Mouse (Mus musculus) stomach, embryonic 16.5 days (tissue): ENCODE data around the gene Gabpb1. TPM values are rescaled to one million over a fixed set of nuclear protein-coding genes. Genes with fewer than 3 reads are reported as not detected.

Experiments
- ATAC-seq: fragments of 200-750 bp; cut with Nextera tagmentation; 2 replicates; pipeline ENCODE4 v1.8.0; 2017; ENCODE audit warnings: moderate number of reproducible peaks, moderate TSS enrichment; ENCODE audit not compliant: insufficient read depth, low FRiP score
- H3K27ac ChIP-seq: fragments of 300-500 bp; sonication (generic); 2 replicates; pipeline ENCODE4 v1.5.1; 2014; ENCODE audit warnings: low read length
- H3K27me3 ChIP-seq: fragments of 300-500 bp; sonication (generic); 2 replicates; pipeline ENCODE4 v1.6.1; 2014; ENCODE audit warnings: low read length, control low read depth, mixed read lengths; ENCODE audit not compliant: control insufficient read depth, insufficient read depth
- H3K36me3 ChIP-seq: fragments of 300-500 bp; sonication (generic); 2 replicates; pipeline ENCODE4 v1.6.1; 2014; ENCODE audit warnings: low read length; ENCODE audit not compliant: control insufficient read depth, insufficient read depth
- H3K4me1 ChIP-seq: fragments of 300-500 bp; sonication (generic); 2 replicates; pipeline ENCODE4 v1.6.1; 2014; ENCODE audit warnings: low read length, control low read depth, mixed read lengths; ENCODE audit not compliant: control insufficient read depth, insufficient read depth
- H3K4me2 ChIP-seq: fragments of 300-500 bp; sonication (generic); 2 replicates; pipeline ENCODE4 v1.6.1; 2014; ENCODE audit warnings: low read depth, low read length, mixed read lengths
- H3K4me3 ChIP-seq: fragments of 300-500 bp; sonication (generic); replicated peaks from 2 replicates; pipeline ENCODE4 v1.5.1; 2014; ENCODE audit warnings: mild to moderate bottlenecking, low read length
- H3K9ac ChIP-seq: fragments of 300-500 bp; sonication (generic); 2 replicates; pipeline ENCODE4 v1.6.1; 2014; ENCODE audit warnings: low read length
- H3K9me3 ChIP-seq: fragments of 300-500 bp; sonication (generic); replicated peaks from 2 replicates; pipeline ENCODE4 v1.6.1; 2016; ENCODE audit warnings: low read length, control low read depth; ENCODE audit not compliant: control insufficient read depth
- WGBS: fragments of 180-500 bp; shearing (Covaris S2); extraction: QIAGEN DNeasy Blood & Tissue Kit; methylation state at CpG from one replicate; pipeline ENCODE4 v1.1.7; 2014; 5-methylcytosine and 5-hydroxymethylcytosine counted together
- polyA plus RNA-seq: library from polyadenylated mRNA; unstranded; fragments of >200 nt; fragmentation: Nextera tagmentation; extraction: Ambion mirVana; gene quantifications from 2 replicates; pipeline ENCODE4 v1.2.1, GENCODE M21; 2015

Gabpb1 gene
- polyA plus RNA-seq, result 36.5 and 39.8 TPM in 2 replicates

DNA sequence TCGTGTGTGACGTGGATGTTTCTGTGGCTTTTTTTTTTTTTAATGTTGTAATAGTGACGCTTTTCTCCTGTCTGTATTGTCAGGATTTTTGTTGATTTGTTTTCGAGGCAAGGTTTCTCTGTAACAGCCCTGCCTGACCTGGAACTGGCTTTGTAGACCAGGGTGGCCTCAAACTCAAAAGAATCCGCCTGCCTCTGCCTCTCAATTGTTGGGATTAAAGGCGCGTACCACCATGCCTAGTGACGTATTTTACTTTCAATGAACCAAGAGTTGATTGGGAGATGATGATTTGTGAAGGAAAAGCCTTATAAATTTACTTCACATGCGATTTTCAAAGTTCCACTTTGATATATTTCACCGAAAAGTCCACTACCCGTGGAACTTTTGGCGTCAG is at the start of gene Gabpb1:
Gene Gabpb1, minus strand, starts transcription at position 216 of the 394 bp plus-strand sequence.
- Histone ChIP-seq H3K27ac (peak within 1 kb of the TSS; percentile 99), H3K4me2 (peak within 1 kb of the TSS; percentile 83), H3K4me3 (peak within 1 kb of the TSS; percentile 91), H3K27me3 (no peaks in the 10 kb centered on the region), H3K4me1 (peaks cover 21% of the 10 kb centered on the region), H3K9me3 (no peaks in the 10 kb centered on the region), H3K9ac (peak within 1 kb of the TSS; percentile 99), H3K36me3 (0 out of 2 replicates have a peak, but pooled peaks cover 3% of the 10 kb centered on the region)
- 20% methylated on average over 12 of the region's 12 CpGs for WGBS
- no peak for ATAC-seq

DNA sequence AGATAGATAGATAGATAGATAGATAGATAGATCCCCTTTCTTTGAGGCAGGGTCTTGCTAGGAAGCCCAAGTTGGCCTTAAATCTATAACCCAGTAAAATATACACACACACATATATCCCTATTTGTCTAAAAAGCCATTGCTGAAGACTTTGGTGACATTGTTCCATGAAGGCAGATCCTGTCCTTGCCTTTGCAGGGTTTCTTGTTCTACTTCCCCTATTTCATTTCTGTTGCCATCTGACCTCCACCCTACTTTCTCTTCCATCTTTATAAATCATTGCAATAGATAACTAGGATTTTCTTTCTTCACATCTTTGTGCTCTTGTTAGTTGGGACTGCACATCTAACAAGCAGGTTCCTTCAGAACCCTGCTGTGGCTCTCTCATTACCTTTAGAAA is 36.8 kb upstream of the Gabpb1 start:
- Histone ChIP-seq H3K27ac (no peak overlapping the region), H3K4me3 (no peak overlapping the region), H3K36me3 (no peaks in the 10 kb centered on the region), H3K4me1 (peaks cover 4% of the 10 kb centered on the region; the same call in 1 of the 2 replicates), H3K27me3 (no peaks in the 10 kb centered on the region), H3K4me2 (no peak overlapping the region), H3K9ac (no peak overlapping the region), H3K9me3 (no peaks in the 10 kb centered on the region)
- ATAC-seq, result no peak

DNA sequence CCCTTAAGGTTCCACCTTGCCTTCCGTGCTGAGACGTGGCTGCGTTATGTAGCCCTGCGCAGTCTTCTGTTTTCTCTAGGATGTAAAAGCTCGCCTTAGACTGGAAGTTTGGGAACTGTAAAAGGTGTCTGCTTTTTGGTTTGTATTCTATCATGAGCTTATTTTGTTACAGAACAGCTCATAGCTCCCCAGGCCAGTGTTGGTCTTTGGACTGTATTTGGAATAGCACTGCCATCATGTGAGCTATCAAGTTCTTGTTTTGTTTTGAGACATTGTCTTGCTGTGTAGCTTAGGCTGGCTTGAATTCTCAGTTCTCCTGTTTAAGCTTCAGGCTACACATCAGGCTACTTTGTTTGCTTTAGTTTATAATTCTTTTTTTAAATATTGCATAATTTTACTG is 36.4 kb upstream of the Gabpb1 start:
- Histone ChIP-seq H3K9ac (no peak overlapping the region), H3K27me3 (no peaks in the 10 kb centered on the region), H3K9me3 (no peaks in the 10 kb centered on the region), H3K4me2 (no peak overlapping the region), H3K4me1 (peaks cover 6% of the 10 kb centered on the region; the same call in 1 of the 2 replicates), H3K27ac (no peak overlapping the region), H3K4me3 (no peak overlapping the region), H3K36me3 (no peaks in the 10 kb centered on the region)
- ATAC-seq, result no peak
- 97% methylated on average over 5 of the region's 5 CpGs for WGBS

DNA sequence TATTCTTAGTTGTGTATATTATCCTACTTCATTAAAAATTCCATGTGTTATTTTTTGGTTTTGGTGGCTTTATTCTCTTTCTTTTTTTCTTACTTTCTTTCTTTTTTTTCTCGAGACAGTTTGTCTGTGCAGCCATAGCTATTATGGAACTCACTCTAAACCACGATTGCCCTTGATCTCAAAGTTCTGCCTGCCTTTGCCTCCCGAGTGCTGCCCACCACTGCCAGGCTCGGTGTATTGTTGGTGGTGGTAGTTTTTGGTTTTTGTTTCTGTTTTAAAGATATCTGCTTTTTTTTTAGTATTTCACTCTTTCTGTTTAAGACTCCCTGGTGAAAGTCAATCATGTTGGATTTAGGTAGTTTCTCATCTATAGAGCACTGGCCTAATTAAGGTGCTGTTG is 32.2 kb upstream of the Gabpb1 start:
- Histone ChIP-seq H3K4me1 (peaks cover 6% of the 10 kb centered on the region; the same call in 1 of the 2 replicates), H3K27me3 (peaks cover 3% of the 10 kb centered on the region; the same call in 1 of the 2 replicates), H3K9ac (no peak overlapping the region), H3K36me3 (no peaks in the 10 kb centered on the region), H3K4me2 (peak overlapping the region; percentile 68), H3K9me3 (no peaks in the 10 kb centered on the region), H3K4me3 (peak overlapping the region; percentile 83), H3K27ac (no peak overlapping the region)
- ATAC-seq, result no peak
- WGBS, result 76% methylated on average over 4 of the region's 4 CpGs

DNA sequence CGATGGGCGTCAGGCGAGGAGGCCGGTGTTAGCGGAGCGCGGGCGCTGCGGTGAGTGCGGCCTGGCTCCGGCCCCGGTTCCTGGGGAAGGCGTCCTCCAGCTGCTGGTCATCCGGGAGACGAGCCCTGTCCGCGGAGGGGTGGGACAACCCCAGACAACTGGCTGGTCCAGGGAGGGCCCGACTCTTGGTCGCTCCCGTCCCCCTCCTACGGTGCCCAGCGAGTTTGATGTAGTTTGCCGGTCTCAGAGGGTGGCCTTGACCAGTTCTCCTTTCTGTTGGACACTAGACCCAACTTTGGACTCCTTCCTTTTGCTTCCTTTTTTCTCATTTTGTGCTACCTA is 31.3 kb upstream of the Gabpb1 start:
- Histone ChIP-seq H3K27ac (peak overlapping the region; percentile 81), H3K4me2 (peak overlapping the region; percentile 68), H3K27me3 (peaks cover 3% of the 10 kb centered on the region; the same call in 1 of the 2 replicates), H3K4me1 (peaks cover 6% of the 10 kb centered on the region; the same call in 1 of the 2 replicates), H3K9ac (peak overlapping the region; percentile 89), H3K36me3 (no peaks in the 10 kb centered on the region), H3K4me3 (peak overlapping the region; percentile 83), H3K9me3 (no peaks in the 10 kb centered on the region)
- under 1% methylated on average over 23 of the region's 23 CpGs for WGBS
- ATAC-seq, result peak; percentile 83

DNA sequence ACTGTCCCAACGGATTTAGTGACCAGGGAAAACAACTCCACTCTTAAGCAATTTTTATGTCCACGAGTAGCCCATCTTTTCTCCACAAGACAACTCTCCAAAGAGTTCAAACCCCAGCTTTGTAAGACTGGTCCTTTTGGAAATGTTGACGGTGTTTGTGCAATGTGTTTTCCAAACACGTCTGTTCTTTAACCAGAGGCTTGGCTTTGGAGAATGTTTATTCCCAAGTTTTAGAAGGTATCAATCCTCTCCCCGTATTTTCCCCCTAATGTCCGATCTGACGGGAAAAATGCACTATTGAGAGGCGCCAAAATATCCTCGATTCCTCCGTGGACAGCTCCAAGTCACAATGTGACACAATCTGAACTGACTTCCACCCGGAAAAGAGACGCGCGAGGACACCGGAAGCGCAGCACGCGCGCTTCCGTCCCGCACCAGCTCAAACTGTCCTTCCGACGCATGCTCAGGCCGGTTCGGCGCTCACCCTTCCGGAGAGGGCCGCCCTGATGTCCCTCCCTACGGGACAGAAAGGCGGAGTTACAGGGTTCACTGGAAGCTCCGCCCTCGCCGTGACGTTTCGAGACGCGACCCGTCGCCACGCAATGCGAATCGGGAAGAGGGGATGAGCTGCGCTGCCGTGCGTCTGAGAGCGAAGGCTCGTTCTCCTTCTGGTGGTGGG is 30.8 kb upstream of the Gabpb1 start, which contains the start of gene Usp8:
Gene Usp8, plus strand, starts transcription at position 570 of the 679 bp plus-strand sequence.
- WGBS, result 2% methylated on average over 47 of the region's 47 CpGs

DNA sequence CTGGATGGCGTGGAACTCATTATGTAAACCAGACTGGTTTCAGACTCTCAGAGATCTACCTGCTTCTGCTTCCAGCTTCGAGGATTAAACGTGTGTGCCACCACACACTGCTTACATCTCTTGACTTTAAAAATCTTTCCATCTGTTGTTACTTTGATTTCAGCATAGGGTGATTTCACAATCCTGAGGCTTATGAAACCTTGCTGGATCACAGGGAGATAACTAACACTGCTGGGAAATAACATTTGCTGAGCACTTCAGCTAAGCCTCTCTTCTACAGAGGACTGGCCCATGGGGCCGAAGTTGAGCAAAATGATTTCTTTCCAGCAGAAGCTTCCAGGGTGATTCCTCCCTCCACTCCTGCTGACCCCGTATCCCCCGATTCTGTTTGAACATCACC is 19.1 kb upstream of the Gabpb1 start:
- no peak overlapping the region for H3K4me3 ChIP-seq
- H3K4me2 ChIP-seq, result no peak overlapping the region
- WGBS, result 81% methylated on average over 6 of the region's 6 CpGs
- no peaks in the 10 kb centered on the region for H3K9me3 ChIP-seq
- no peak for ATAC-seq
- no peaks in the 10 kb centered on the region for H3K27me3 ChIP-seq
- no peak overlapping the region for H3K27ac ChIP-seq
- H3K36me3 ChIP-seq, result no peaks in the 10 kb centered on the region
- no peak overlapping the region for H3K9ac ChIP-seq
- H3K4me1 ChIP-seq, result no peaks in the 10 kb centered on the region

More for the DNA sequence above, 30.8 kb upstream of the Gabpb1 start, which contains the start of gene Usp8:
- H3K9me3 ChIP-seq, result no peaks in the 10 kb centered on the region
- peaks cover 3% of the 10 kb centered on the region; the same call in 1 of the 2 replicates for H3K27me3 ChIP-seq
- H3K4me2 ChIP-seq, result peak within 1 kb of the TSS; percentile 78
- peak within 1 kb of the TSS; percentile 81 for H3K27ac ChIP-seq
- no peaks in the 10 kb centered on the region for H3K36me3 ChIP-seq
- H3K9ac ChIP-seq, result peak within 1 kb of the TSS; percentile 89
- peak within 1 kb of the TSS; percentile 83 for H3K4me3 ChIP-seq
- ATAC-seq, result peak; percentile 100
- peaks cover 6% of the 10 kb centered on the region; the same call in 1 of the 2 replicates for H3K4me1 ChIP-seq

DNA sequence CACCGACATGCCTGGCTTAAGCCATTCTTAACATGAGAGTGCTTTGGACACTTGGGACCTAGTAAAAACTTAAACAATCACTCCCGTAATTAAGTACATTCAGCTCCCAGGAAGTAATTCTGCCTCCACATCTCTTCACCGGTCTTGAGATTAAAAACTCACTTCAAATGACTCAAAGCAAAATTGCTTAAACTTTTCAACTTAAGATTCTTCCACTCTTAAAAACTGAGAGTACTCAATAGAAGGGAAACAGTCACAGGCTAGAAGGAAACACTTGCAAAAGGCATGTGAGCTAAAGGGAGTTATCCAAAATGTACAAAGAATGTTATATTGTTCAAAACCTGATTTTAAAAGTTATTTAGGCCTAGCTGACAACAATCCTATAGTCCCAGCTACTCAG is 15.2 kb upstream of the Gabpb1 start:
- no peaks in the 10 kb centered on the region for H3K9me3 ChIP-seq
- 81% methylated on average over 3 of the region's 3 CpGs for WGBS
- H3K27ac ChIP-seq, result no peak overlapping the region
- no peak for ATAC-seq
- H3K9ac ChIP-seq, result no peak overlapping the region
- H3K36me3 ChIP-seq, result no peaks in the 10 kb centered on the region
- no peak overlapping the region for H3K4me3 ChIP-seq
- H3K27me3 ChIP-seq, result no peaks in the 10 kb centered on the region
- H3K4me2 ChIP-seq, result no peak overlapping the region
- no peaks in the 10 kb centered on the region for H3K4me1 ChIP-seq

DNA sequence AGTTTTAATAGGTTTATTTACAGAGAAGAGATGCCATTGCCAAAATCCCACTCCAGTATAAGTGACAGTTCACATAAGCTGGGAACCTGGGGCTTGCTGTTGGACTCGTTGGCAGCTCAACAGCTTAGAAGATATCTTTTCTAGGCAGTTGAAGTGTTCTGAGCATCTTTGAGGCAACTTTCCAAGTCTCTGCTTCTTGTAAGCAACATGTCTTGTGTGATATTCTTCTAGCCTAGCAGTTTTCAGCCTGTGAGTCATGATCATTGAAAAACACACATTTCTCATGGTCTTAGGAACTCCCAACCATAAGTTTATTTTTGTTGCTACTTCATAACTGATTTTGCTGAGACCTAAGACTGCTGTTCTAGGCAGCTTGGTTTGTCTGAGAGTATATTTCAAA is 6.8 kb upstream of the Gabpb1 start:
- Histone ChIP-seq H3K4me1 (no peaks in the 10 kb centered on the region), H3K9me3 (no peaks in the 10 kb centered on the region), H3K9ac (no peak overlapping the region), H3K36me3 (0 out of 2 replicates have a peak, but pooled peaks cover 3% of the 10 kb centered on the region), H3K27me3 (no peaks in the 10 kb centered on the region), H3K27ac (no peak overlapping the region), H3K4me2 (no peak overlapping the region), H3K4me3 (no peak overlapping the region)
- no peak for ATAC-seq
- WGBS, result 69% methylated on average over 1 of the region's 1 CpGs
